Mouse (Mus musculus) liver, adult 2 months (tissue): ENCODE results near the gene Tmem184a.

Experiments used
- CTCF ChIP-seq: fragments of 200-500 bp; IDR thresholded peaks from 2 replicates; pipeline ENCODE4 v1.5.1; 2011; ENCODE audit warnings: low read depth, low read length, control low read depth
- POLR2A ChIP-seq: fragments of 200-500 bp; IDR thresholded peaks from 2 replicates; pipeline ENCODE4 v1.6.1; 2011; ENCODE audit warnings: low read length, control low read depth; ENCODE audit not compliant: insufficient read depth; ENCODE audit errors: extremely low read depth

DNA sequence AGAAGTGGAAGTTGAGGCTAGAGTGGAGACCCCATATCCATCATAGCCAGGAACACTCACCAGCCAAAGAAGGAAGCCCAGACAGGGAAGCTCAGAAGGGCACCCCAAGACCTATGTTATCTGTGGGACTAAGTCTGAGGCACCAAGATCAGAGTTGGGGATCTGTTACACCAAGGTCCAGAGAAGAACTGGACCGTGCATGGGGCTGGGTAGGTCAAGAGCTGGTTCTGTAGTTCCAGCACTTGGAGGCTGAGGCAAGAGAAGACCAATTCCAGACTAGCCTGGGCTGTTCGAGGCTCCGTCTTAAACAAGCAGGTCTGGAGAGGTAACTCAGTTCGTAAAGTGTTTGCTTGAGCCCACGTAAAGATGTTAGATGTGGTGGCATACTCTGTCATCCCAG lies 25.6 kb downstream of the Tmem184a start:
- no peak for TF ChIP-seq CTCF
- TF ChIP-seq POLR2A = no peak
